In genomic region chr8:106292484-106293396, GRCm38 (mm10) we compare ENCODE assay signal across 1 mouse cellular context.
TF ChIP-seq lines count a peak whose summit lies in the region.

No protein-coding gene starts in this region.

TF ChIP-seq in CH12.LX, 34 proteins besides CTCF, POLR2A, EP300 and RAD21 (continued from another document):
- TF ChIP-seq IRF4 (IDR thresholded peaks at IDR 0.05; ENCODE audit: low read depth, low read length) (0 out of 2 replicates have a peak, but pooled peaks have one; percentile 26), USF2 (conservative IDR thresholded peaks at IDR 0.05; ENCODE audit: low read depth, low read length) (no peak), BHLHE40 (IDR thresholded peaks at IDR 0.05; ENCODE audit: low read depth, low read length) (peak; percentile 82), UBTF (IDR thresholded peaks at IDR 0.05; ENCODE audit: low read depth, low read length) (no peak), JUN (IDR thresholded peaks at IDR 0.05; ENCODE audit: insufficient read depth, low read depth, low read length) (no peak), HCFC1 (IDR thresholded peaks at IDR 0.05; ENCODE audit: low read depth, low read length) (no peak), SMC3 (IDR thresholded peaks at IDR 0.05; ENCODE audit: low read depth, low read length) (no peak)
